Mouse (Mus musculus) kidney, adult 11 months (tissue): ENCODE results near the gene Caprin2.
A peak's percentile ranks its signal among the peaks of the same experiment; 100 is the strongest.

ENCODE experiments used
- DNase-seq: peaks from one replicate; pipeline ENCODE4 v3.0.0; 2022

Gene Caprin2

DNA sequence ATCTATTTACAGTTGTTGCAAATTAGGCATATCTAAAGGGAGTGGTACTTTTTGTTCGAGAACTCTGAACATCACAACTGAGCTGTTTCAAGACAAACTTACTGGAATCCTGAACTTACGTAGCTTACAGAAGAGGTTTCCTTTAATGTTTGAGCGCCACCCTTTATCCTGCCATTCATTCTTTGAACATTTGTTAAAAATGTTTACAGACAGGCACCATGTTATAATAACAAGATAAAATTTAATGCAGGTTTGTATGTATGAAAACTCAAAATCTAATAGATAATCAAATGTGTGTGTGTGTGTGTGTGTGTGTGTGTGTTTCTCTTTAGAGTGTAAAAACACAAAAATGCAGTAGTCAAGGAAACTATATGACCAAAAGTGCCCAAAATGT lies 64.3 kb downstream of the Caprin2 start:
- no peak for DNase-seq

GRCm38 (mm10) chr6:148830748-148831727 lies 65.0 kb downstream of the Caprin2 start, which contains the start of gene Ipo8:
TSS of gene Ipo8 (minus strand) at chr6:148831467.
- DNase-seq, result peak; percentile 96

- DNase-seq, result no peak
Observed at GRCm38 (mm10) chr6:148830355-148830747, 65.7 kb downstream of the Caprin2 start.

DNA sequence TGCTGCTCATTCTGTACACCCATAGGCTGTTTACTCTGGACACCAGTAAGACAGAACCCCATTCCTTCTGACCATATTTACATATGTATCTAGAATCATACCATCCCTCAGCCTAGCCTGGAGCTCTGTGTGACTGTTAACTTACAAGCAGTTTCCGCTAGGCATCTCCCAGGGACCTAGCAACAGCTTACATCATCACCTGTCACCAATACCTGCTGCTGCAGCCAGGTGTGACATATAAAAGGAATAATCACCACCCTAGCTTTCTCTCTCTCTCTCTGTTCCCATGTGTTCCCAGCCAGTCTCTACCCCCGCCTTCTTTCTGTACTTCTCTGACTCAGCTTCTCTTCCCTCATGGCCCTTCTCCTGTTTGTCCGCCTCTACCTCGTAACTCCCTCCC lies 69.9 kb downstream of the Caprin2 start:
- DNase-seq, result no peak

- no peak for DNase-seq
Observed at GRCm38 (mm10) chr6:148818624-148819343, 77.3 kb downstream of the Caprin2 start.

- DNase-seq, result no peak
Observed at GRCm38 (mm10) chr6:148816751-148817150, 79.3 kb downstream of the Caprin2 start.

DNA sequence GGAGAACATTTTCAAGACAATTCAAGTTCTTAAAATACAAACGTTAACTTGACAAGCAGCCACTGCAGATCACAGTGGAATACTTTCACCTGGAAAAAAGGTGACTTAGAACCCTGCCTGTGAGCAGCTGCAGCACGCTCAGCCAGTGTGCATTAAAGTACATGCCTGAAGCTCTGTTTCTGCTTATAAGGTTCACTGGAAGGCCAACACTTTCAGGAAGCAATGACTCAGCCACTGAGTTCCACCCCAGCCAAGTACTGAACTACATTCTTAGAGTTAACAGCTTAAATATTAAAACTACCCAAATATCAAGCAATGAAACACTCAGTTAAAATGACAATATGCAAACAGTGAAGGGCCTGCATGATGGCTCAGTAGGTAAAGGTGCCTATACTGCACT lies 84.9 kb downstream of the Caprin2 start:
- no peak for DNase-seq

DNA sequence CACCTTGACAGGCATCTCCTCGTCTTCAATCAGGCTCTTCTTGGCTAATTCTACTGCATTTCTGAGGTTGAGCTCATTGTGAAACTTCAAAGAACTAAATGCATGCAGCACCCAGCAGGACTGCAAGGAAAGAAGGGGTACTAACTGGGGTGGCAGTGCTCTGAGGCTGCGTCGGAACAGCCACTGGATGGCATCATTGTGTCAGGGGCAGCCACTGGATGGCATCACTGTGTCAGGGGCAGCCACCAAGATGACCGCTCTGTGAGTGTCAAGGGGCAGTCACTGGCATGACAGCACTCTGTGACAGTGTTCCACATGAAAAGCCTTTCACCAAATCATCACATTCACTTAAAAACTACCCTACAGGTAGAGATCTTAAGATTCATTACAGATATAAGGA lies 96.3 kb downstream of the Caprin2 start:
- no peak for DNase-seq

GRCm38 (mm10) chr6:148795145-148795544 lies 100.9 kb downstream of the Caprin2 start:
- DNase-seq, result no peak
